Comparison of ENCODE assay signal across 29 mouse cellular contexts in genomic region chr3:67485233-67485632, GRCm38 (mm10).
"Had no signal": no experiment of that assay in that cellular context is flagged by ENCODE, and none has a peak within 500 bp of the region (broad histone marks: within the 10 kb centered on the region; RNA-seq: fewer than 3 reads in every experiment).

No protein-coding gene starts in this region.

- H3K27ac ChIP-seq: embryonic facial prominence, embryonic 10.5 days; embryonic facial prominence, embryonic 12.5 days; embryonic facial prominence, embryonic 13.5 days; embryonic facial prominence, embryonic 15.5 days; forebrain, embryonic 10.5 days; forebrain, embryonic 12.5 days; forebrain, embryonic 13.5 days; forebrain, embryonic 15.5 days; gastrocnemius, adult 2 months; heart, adult 2 months had no signal

- H3K9ac ChIP-seq: embryonic facial prominence, embryonic 12.5 days; embryonic facial prominence, embryonic 13.5 days; embryonic facial prominence, embryonic 15.5 days; forebrain, embryonic 12.5 days; forebrain, embryonic 13.5 days; forebrain, embryonic 15.5 days; forebrain, postnatal 0 days had no signal

- ATAC-seq: forebrain, embryonic 13.5 days; forebrain, embryonic 14.5 days; forebrain, embryonic 15.5 days; forebrain, embryonic 16.5 days; forebrain, postnatal 0 days had no signal

- H3K4me2 ChIP-seq: embryonic facial prominence, embryonic 12.5 days; embryonic facial prominence, embryonic 13.5 days; embryonic facial prominence, embryonic 15.5 days; forebrain, embryonic 12.5 days; forebrain, embryonic 13.5 days; forebrain, embryonic 15.5 days had no signal

- H3K4me1 ChIP-seq: embryonic facial prominence, embryonic 10.5 days; embryonic facial prominence, embryonic 12.5 days; forebrain, embryonic 10.5 days; forebrain, embryonic 12.5 days; forebrain, embryonic 13.5 days; forebrain, embryonic 15.5 days had no signal

- DNase-seq: cerebellum, adult 2 months; cerebellum, adult 8-10 months; cerebellum, adult 9-10 months; cerebellum, adult 9-11 months; cerebellum, postnatal 10 days; cerebellum, postnatal 14 days; cerebellum, postnatal 25 days; cerebellum, postnatal 36 days; embryo, embryonic 11 days; forebrain, postnatal 0 days; gastrocnemius, adult 2 months; gastrocnemius, postnatal 10 days; gastrocnemius, postnatal 14 days; gastrocnemius, postnatal 25 days; gastrocnemius, postnatal 36 days; heart, adult 11 months; heart, adult 18-20 months; heart, adult 2 months had no signal

- H3K9me3 ChIP-seq: embryonic facial prominence, embryonic 10.5 days; embryonic facial prominence, embryonic 12.5 days; embryonic facial prominence, embryonic 13.5 days; embryonic facial prominence, embryonic 15.5 days; forebrain, embryonic 10.5 days; forebrain, embryonic 12.5 days; forebrain, embryonic 13.5 days; forebrain, embryonic 15.5 days had no signal

- H3K27me3 ChIP-seq: embryonic facial prominence, embryonic 12.5 days; embryonic facial prominence, embryonic 13.5 days; embryonic facial prominence, embryonic 15.5 days; forebrain, embryonic 12.5 days; forebrain, embryonic 13.5 days; forebrain, embryonic 15.5 days had no signal

- H3K36me3 ChIP-seq: embryonic facial prominence, embryonic 12.5 days; embryonic facial prominence, embryonic 13.5 days; embryonic facial prominence, embryonic 15.5 days; forebrain, embryonic 10.5 days; forebrain, embryonic 12.5 days; forebrain, embryonic 15.5 days had no signal

- H3K4me3 ChIP-seq: embryonic facial prominence, embryonic 10.5 days; embryonic facial prominence, embryonic 12.5 days; embryonic facial prominence, embryonic 13.5 days; embryonic facial prominence, embryonic 15.5 days; erythroblast, embryonic 14.5 days; forebrain, embryonic 10.5 days; forebrain, embryonic 12.5 days; forebrain, embryonic 13.5 days; forebrain, embryonic 15.5 days; gastrocnemius, adult 2 months; heart, adult 2 months had no signal
